Mouse (Mus musculus) lung, adult 2 months (tissue): Measurements from ENCODE around the gene Zcwpw1.

Source experiments
- CTCF ChIP-seq: fragments of 200-500 bp; IDR thresholded peaks from 2 replicates; pipeline ENCODE4 v1.5.1; 2011; ENCODE audit warnings: mild to moderate bottlenecking, low read length, control low read depth; ENCODE audit not compliant: insufficient read depth
- POLR2A ChIP-seq: fragments of 200-500 bp; IDR thresholded peaks from 2 replicates; pipeline ENCODE4 v1.6.1; 2011; ENCODE audit warnings: low read depth, mild to moderate bottlenecking, control low read depth, low read length, borderline replicate concordance; ENCODE audit errors: extremely low read depth

GRCm38 (mm10) chr5:137828694-137829093 is 41.1 kb downstream of the Zcwpw1 start:
- TF ChIP-seq CTCF (no peak), POLR2A (no peak)
